Mouse (Mus musculus): ENCODE measurements around the gene Actl10. TPM values are rescaled to one million over a fixed set of nuclear protein-coding genes. Genes with fewer than 3 reads are reported as not detected.

Actl10 gene
- total and polyA plus RNA-seq, 3 experiments, result 0.35 to 0.79 TPM; not detected in 1

- H3K27me3 ChIP-seq (ENCODE audit: control insufficient read depth in 1 of 2, insufficient read depth in 2 of 2, low read length in 2 of 2), result no peaks in the 10 kb centered on the region
- peaks cover 2 to 3% of the 10 kb centered on the region in 2 experiments; a peak in 2 of 4 replicates for H3K4me1 ChIP-seq (ENCODE audit: control insufficient read depth in 1 of 2, insufficient read depth in 2 of 2, low read length in 2 of 2)
- peak in 1 of 3 experiments; percentile 36; a peak in 2 of 6 replicates for TF ChIP-seq CTCF (IDR thresholded peaks at IDR 0.05 in 2 of 3, conservative IDR thresholded peaks at IDR 0.05 in 1 of 3; ENCODE audit: control insufficient read depth in 1 of 3, insufficient read depth in 1 of 3, low read depth in 2 of 3, low read length in 3 of 3, poor library complexity in 1 of 3, severe bottlenecking in 1 of 3)
- TF ChIP-seq TBP (IDR thresholded peaks at IDR 0.05; ENCODE audit: low read depth, low read length), result peak; percentile 96
- no peak for TF ChIP-seq SIN3A (IDR thresholded peaks at IDR 0.05; ENCODE audit: low read length)
- peak; percentile 25; the same call in 1 of the 2 replicates for TF ChIP-seq SMC3 (IDR thresholded peaks at IDR 0.05; ENCODE audit: low read depth, low read length)
- H3K9me3 ChIP-seq (replicated peaks; ENCODE audit: insufficient read depth, low read length), result no peaks in the 10 kb centered on the region
- no peak overlapping the region for H3K9ac ChIP-seq (ENCODE audit: control insufficient read depth, low read depth, low read length, poor library complexity, severe bottlenecking)
- no peak overlapping the region for H3K27ac ChIP-seq (ENCODE audit: control insufficient read depth, low read depth, low read length)
- H3K36me3 ChIP-seq (ENCODE audit: control insufficient read depth in 1 of 2, insufficient read depth in 2 of 2, low read length in 2 of 2), result peaks cover 0 to 3% of the 10 kb centered on the region in 2 experiments; a peak in 1 of 4 replicates
- no peak overlapping the region for H3K4me3 ChIP-seq (ENCODE audit: control insufficient read depth in 1 of 2, insufficient read depth in 1 of 2, low read depth in 2 of 2, low read length in 2 of 2)
- peaks cover 1% of the 10 kb centered on the region; the same call in 1 of the 2 replicates for H3K79me2 ChIP-seq (ENCODE audit: control insufficient read depth, insufficient read depth, low read length, poor library complexity)
- no peak for DNase-seq (ENCODE audit: low read depth, low spot score)
Measured at GRCm38 (mm10) chr2:154600586-154600985, 49.0 kb downstream of the Actl10 start.

DNA sequence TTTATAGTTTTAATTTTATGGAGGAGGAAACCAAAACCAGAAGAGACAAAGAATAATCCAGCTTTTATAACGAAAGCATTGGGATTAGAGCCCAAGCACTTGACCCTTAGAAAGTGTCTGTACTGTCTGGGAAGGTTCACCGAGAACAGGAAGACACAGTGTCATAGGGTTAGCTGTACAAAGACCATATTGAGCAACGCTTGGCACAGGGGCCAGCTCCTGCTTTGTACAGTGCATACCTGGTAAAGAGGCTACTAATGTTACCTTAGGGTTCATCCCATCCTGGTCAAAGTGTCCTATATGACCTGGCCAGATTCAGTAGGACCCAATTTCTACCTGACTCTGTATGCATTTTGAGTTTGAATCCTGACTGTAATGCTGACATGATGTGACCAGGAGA is 49.7 kb downstream of the Actl10 start:
- H3K27me3 ChIP-seq (ENCODE audit: control insufficient read depth in 1 of 2, insufficient read depth in 2 of 2, low read length in 2 of 2), result no peaks in the 10 kb centered on the region
- H3K4me1 ChIP-seq (ENCODE audit: control insufficient read depth in 1 of 2, insufficient read depth in 2 of 2, low read length in 2 of 2), result peaks cover 2 to 3% of the 10 kb centered on the region in 2 experiments; a peak in 2 of 4 replicates
- no peak overlapping the region for H3K27ac ChIP-seq (ENCODE audit: control insufficient read depth, low read depth, low read length)
- peaks cover 0 to 3% of the 10 kb centered on the region in 2 experiments; a peak in 1 of 4 replicates for H3K36me3 ChIP-seq (ENCODE audit: control insufficient read depth in 1 of 2, insufficient read depth in 2 of 2, low read length in 2 of 2)
- no peak for DNase-seq (ENCODE audit: low read depth, low spot score)
- H3K4me3 ChIP-seq (ENCODE audit: control insufficient read depth in 1 of 2, insufficient read depth in 1 of 2, low read depth in 2 of 2, low read length in 2 of 2), result no peak overlapping the region
- peaks cover 1% of the 10 kb centered on the region; the same call in 1 of the 2 replicates for H3K79me2 ChIP-seq (ENCODE audit: control insufficient read depth, insufficient read depth, low read length, poor library complexity)
- no peaks in the 10 kb centered on the region for H3K9me3 ChIP-seq (replicated peaks; ENCODE audit: insufficient read depth, low read length)
- no peak overlapping the region for H3K9ac ChIP-seq (ENCODE audit: control insufficient read depth, low read depth, low read length, poor library complexity, severe bottlenecking)
- TF ChIP-seq GATA1 (IDR thresholded peaks at IDR 0.05; ENCODE audit: low read depth, low read length) (no peak), KAT2A (conservative IDR thresholded peaks at IDR 0.05; ENCODE audit: low read depth, low read length) (no peak), CHD2 (IDR thresholded peaks at IDR 0.05; ENCODE audit: low read length) (no peak), NRF1 (IDR thresholded peaks at IDR 0.05; ENCODE audit: insufficient read depth, low read depth, low read length, poor library complexity, severe bottlenecking) (no peak), ZC3H11A (IDR thresholded peaks at IDR 0.05; ENCODE audit: low read depth, low read length) (no peak), MAZ (IDR thresholded peaks at IDR 0.05; ENCODE audit: low read depth, low read length) (no peak), TCF12 (IDR thresholded peaks at IDR 0.05; ENCODE audit: low read depth, low read length) (no peak), ZKSCAN1 (IDR thresholded peaks at IDR 0.05; ENCODE audit: low read depth, low read length) (no peak), ETS1 (IDR thresholded peaks at IDR 0.05; ENCODE audit: low read depth, low read length) (no peak), MAX (IDR thresholded peaks at IDR 0.05; ENCODE audit: low read length) (no peak), MEF2A (IDR thresholded peaks at IDR 0.05; ENCODE audit: extremely low read depth, insufficient replicate concordance, low read depth, low read length, poor library complexity, severe bottlenecking) (no peak)

Other genes with a start within 250 kb of the Actl10 start
- gene Bpifb9b, start 244.5 kb upstream of the Actl10 start, total RNA-seq (2012; rRNA removed), result not detected in 2 replicates
- gene Bpifb9b, start 244.5 kb upstream of the Actl10 start, polyA plus RNA-seq (2012; ENCODE audit: insufficient read depth in 1 of 2, insufficient read length in 2 of 2, low read depth in 1 of 2, low replicate concordance in 2 of 2, missing spikeins in 1 of 2), result not detected
- gene Cdk5rap1, start 178.8 kb upstream of the Actl10 start, total RNA-seq (2012; rRNA removed), result 14.1 and 14.7 TPM in 2 replicates
- 10 to 100 TPM in 1 of 2 experiments, not detected in 1; 13.1 TPM for gene Cdk5rap1, start 178.8 kb upstream of the Actl10 start, polyA plus RNA-seq (2012; ENCODE audit: insufficient read depth in 1 of 2, insufficient read length in 2 of 2, low read depth in 1 of 2, low replicate concordance in 2 of 2, missing spikeins in 1 of 2)
- 2.7 and 3.0 TPM in 2 replicates for gene Snta1, start 143.7 kb upstream of the Actl10 start, total RNA-seq (2012; rRNA removed)
- gene Snta1, start 143.7 kb upstream of the Actl10 start, polyA plus RNA-seq (2012; ENCODE audit: insufficient read depth in 1 of 2, insufficient read length in 2 of 2, low read depth in 1 of 2, low replicate concordance in 2 of 2, missing spikeins in 1 of 2), result 1 to 10 TPM in 1 of 2 experiments, not detected in 1; 6.7 TPM
- 5.9 and 8.9 TPM in 2 replicates for gene Cbfa2t2, start 115.3 kb upstream of the Actl10 start, total RNA-seq (2012; rRNA removed)
- gene Cbfa2t2, start 115.3 kb upstream of the Actl10 start, polyA plus RNA-seq (2012; ENCODE audit: insufficient read depth in 1 of 2, insufficient read length in 2 of 2, low read depth in 1 of 2, low replicate concordance in 2 of 2, missing spikeins in 1 of 2), result 10 to 100 TPM in 1 of 2 experiments, not detected in 1; 23.1 TPM
- gene 1700003F12Rik, start 4.7 kb upstream of the Actl10 start, total RNA-seq (2012; rRNA removed), result 0.26 and 0.42 TPM in 2 replicates
- gene 1700003F12Rik, start 4.7 kb upstream of the Actl10 start, polyA plus RNA-seq (2012; ENCODE audit: insufficient read depth in 1 of 2, insufficient read length in 2 of 2, low read depth in 1 of 2, low replicate concordance in 2 of 2, missing spikeins in 1 of 2), result under 1 TPM in 1 of 2 experiments, not detected in 1; 0.72 TPM
- 3.8 and 4.0 TPM in 2 replicates for gene Necab3, start 7.1 kb downstream of the Actl10 start, total RNA-seq (2012; rRNA removed)
- 10 to 100 TPM in 1 of 2 experiments, not detected in 1; 12.1 TPM for gene Necab3, start 7.1 kb downstream of the Actl10 start, polyA plus RNA-seq (2012; ENCODE audit: insufficient read depth in 1 of 2, insufficient read length in 2 of 2, low read depth in 1 of 2, low replicate concordance in 2 of 2, missing spikeins in 1 of 2)
- gene E2f1, start 18.1 kb downstream of the Actl10 start, total RNA-seq (2012; rRNA removed), result 14.8 and 17.4 TPM in 2 replicates
- gene E2f1, start 18.1 kb downstream of the Actl10 start, polyA plus RNA-seq (2012; ENCODE audit: insufficient read depth in 1 of 2, insufficient read length in 2 of 2, low read depth in 1 of 2, low replicate concordance in 2 of 2, missing spikeins in 1 of 2), result 10 to 100 TPM in 1 of 2 experiments, not detected in 1; 41.6 TPM
- 5.9 and 6.8 TPM in 2 replicates for gene Pxmp4, start 51.9 kb downstream of the Actl10 start, total RNA-seq (2012; rRNA removed)
- gene Pxmp4, start 51.9 kb downstream of the Actl10 start, polyA plus RNA-seq (2012; ENCODE audit: insufficient read depth in 1 of 2, insufficient read length in 2 of 2, low read depth in 1 of 2, low replicate concordance in 2 of 2, missing spikeins in 1 of 2), result 10 to 100 TPM in 1 of 2 experiments, not detected in 1; 12.2 TPM
- 2.0 TPM in 2 replicates for gene Zfp341, start 61.5 kb downstream of the Actl10 start, total RNA-seq (2012; rRNA removed)
- 1 to 10 TPM in 1 of 2 experiments, not detected in 1; 6.3 TPM for gene Zfp341, start 61.5 kb downstream of the Actl10 start, polyA plus RNA-seq (2012; ENCODE audit: insufficient read depth in 1 of 2, insufficient read length in 2 of 2, low read depth in 1 of 2, low replicate concordance in 2 of 2, missing spikeins in 1 of 2)
- gene 4930519P11Rik, start 61.7 kb downstream of the Actl10 start, total RNA-seq (2012; rRNA removed), result not detected in 2 replicates
- gene 4930519P11Rik, start 61.7 kb downstream of the Actl10 start, polyA plus RNA-seq (2012; ENCODE audit: insufficient read depth in 1 of 2, insufficient read length in 2 of 2, low read depth in 1 of 2, low replicate concordance in 2 of 2, missing spikeins in 1 of 2), result under 1 TPM in 1 of 2 experiments, not detected in 1; 0.22 TPM
- 118 TPM in 2 replicates for gene Chmp4b, start 99.9 kb downstream of the Actl10 start, total RNA-seq (2012; rRNA removed)
- 100 to 1,000 TPM in 1 of 2 experiments, not detected in 1; 196 TPM for gene Chmp4b, start 99.9 kb downstream of the Actl10 start, polyA plus RNA-seq (2012; ENCODE audit: insufficient read depth in 1 of 2, insufficient read length in 2 of 2, low read depth in 1 of 2, low replicate concordance in 2 of 2, missing spikeins in 1 of 2)
- not detected in 2 replicates for gene Gm14214, start 218.3 kb downstream of the Actl10 start, total RNA-seq (2012; rRNA removed)
- gene Gm14214, start 218.3 kb downstream of the Actl10 start, polyA plus RNA-seq (2012; ENCODE audit: insufficient read depth in 1 of 2, insufficient read length in 2 of 2, low read depth in 1 of 2, low replicate concordance in 2 of 2, missing spikeins in 1 of 2), result under 1 TPM in 1 of 2 experiments, not detected in 1; 0.17 TPM
- 214 and 237 TPM in 2 replicates for gene Raly, start 239.3 kb downstream of the Actl10 start, total RNA-seq (2012; rRNA removed)
- gene Raly, start 239.3 kb downstream of the Actl10 start, polyA plus RNA-seq (2012; ENCODE audit: insufficient read depth in 1 of 2, insufficient read length in 2 of 2, low read depth in 1 of 2, low replicate concordance in 2 of 2, missing spikeins in 1 of 2), result 100 to 1,000 TPM in 1 of 2 experiments, not detected in 1; 407 TPM
- gene a, start 239.6 kb downstream of the Actl10 start, total RNA-seq (2012; rRNA removed), result not detected in 2 replicates
- not detected for gene a, start 239.6 kb downstream of the Actl10 start, polyA plus RNA-seq (2012; ENCODE audit: insufficient read depth in 1 of 2, insufficient read length in 2 of 2, low read depth in 1 of 2, low replicate concordance in 2 of 2, missing spikeins in 1 of 2)

Measured in MEL (cell line).